Mouse (Mus musculus) intestine, embryonic 14.5 days (tissue): Measurements from ENCODE around the gene Cdk5rap1. TPM values are rescaled to one million over a fixed set of nuclear protein-coding genes. Genes with fewer than 3 reads are reported as not detected.
"Not testable (repeated sequence)": the region's sequence is repeated elsewhere in the genome, so short reads cannot be mapped to it uniquely, and the experiment has no call there.

Experiments
- ATAC-seq: fragments of 200-750 bp; cut with Nextera tagmentation; replicated peaks from 2 replicates; pipeline ENCODE4 v1.8.0; 2017; ENCODE audit warnings: low read depth, moderate number of reproducible peaks, moderate TSS enrichment, moderate library complexity; ENCODE audit not compliant: low FRiP score, low TSS enrichment
- DNase-seq: peaks from one replicate; pipeline ENCODE4 v3.0.0-alpha.2; 2018; ENCODE audit warnings: low spot score
- H3K27ac ChIP-seq: fragments of 300-500 bp; sonication (generic); 2 replicates; pipeline ENCODE4 v1.5.1; 2014; ENCODE audit warnings: low read depth, mild to moderate bottlenecking, control low read depth
- H3K27me3 ChIP-seq: fragments of 300-500 bp; sonication (generic); replicated peaks from 2 replicates; pipeline ENCODE4 v1.6.1; 2014; ENCODE audit warnings: low read length, control low read depth; ENCODE audit not compliant: control insufficient read depth, insufficient read depth
- H3K36me3 ChIP-seq: fragments of 300-500 bp; sonication (generic); 2 replicates; pipeline ENCODE4 v1.6.1; 2014; ENCODE audit warnings: low read length, control low read depth; ENCODE audit not compliant: control insufficient read depth, insufficient read depth
- H3K4me1 ChIP-seq: fragments of 300-500 bp; sonication (generic); replicated peaks from 2 replicates; pipeline ENCODE4 v1.6.1; 2014; ENCODE audit warnings: low read length, control low read depth, mixed read lengths; ENCODE audit not compliant: control insufficient read depth, insufficient read depth
- H3K4me2 ChIP-seq: fragments of 300-500 bp; sonication (generic); 2 replicates; pipeline ENCODE4 v1.6.1; 2014; ENCODE audit warnings: low read length
- H3K4me3 ChIP-seq: fragments of 300-500 bp; sonication (generic); 2 replicates; pipeline ENCODE4 v1.5.1; 2014; ENCODE audit warnings: low read depth, low read length, control low read depth, mixed read lengths
- H3K9ac ChIP-seq: fragments of 300-500 bp; sonication (generic); 2 replicates; pipeline ENCODE4 v1.6.1; 2014; ENCODE audit warnings: mild to moderate bottlenecking, low read length
- H3K9me3 ChIP-seq: fragments of 300-500 bp; sonication (generic); 2 replicates; pipeline ENCODE4 v1.6.1; 2016; ENCODE audit warnings: low read length, control low read depth; ENCODE audit not compliant: control insufficient read depth
- WGBS: fragments of 180-500 bp; shearing (Covaris S2); extraction: QIAGEN DNeasy Blood & Tissue Kit; methylation state at CpG from one replicate; pipeline ENCODE4 v1.1.7; 2014; 5-methylcytosine and 5-hydroxymethylcytosine counted together
- polyA plus RNA-seq: library from polyadenylated mRNA; unstranded; fragments of >200 nt; fragmentation: Nextera tagmentation; extraction: Ambion mirVana; gene quantifications from 2 replicates; pipeline ENCODE4 v1.2.1, GENCODE M21; 2014

Gene Cdk5rap1
- polyA plus RNA-seq, 1 experiment from 2014 or later, result 9.5 TPM

GRCm38 (mm10) chr2:154300496-154300895, 72.3 kb downstream of the Cdk5rap1 start:
- H3K36me3 ChIP-seq, result no peaks in the 10 kb centered on the region
- H3K27me3 ChIP-seq, result no peaks in the 10 kb centered on the region
- H3K4me2 ChIP-seq, result no peak overlapping the region
- no peak overlapping the region for H3K27ac ChIP-seq
- H3K4me1 ChIP-seq, result no peaks in the 10 kb centered on the region
- H3K9me3 ChIP-seq, result no peaks in the 10 kb centered on the region
- H3K9ac ChIP-seq, result no peak overlapping the region
- peak; percentile 75 for ATAC-seq
- DNase-seq, result peak; percentile 77
- H3K4me3 ChIP-seq, result no peak overlapping the region
- 17% methylated on average over 1 of the region's 1 CpGs for WGBS

- H3K9ac ChIP-seq, H3K4me2 ChIP-seq, H3K27me3 ChIP-seq, H3K36me3 ChIP-seq, H3K27ac ChIP-seq, H3K9me3 ChIP-seq, H3K4me1 ChIP-seq, H3K4me3 ChIP-seq, ATAC-seq: not testable (repeated sequence)
- peak; percentile 86 for DNase-seq
- WGBS, result 3% methylated on average over 10 of the region's 10 CpGs
Measured at GRCm38 (mm10) chr2:154294746-154295145, 78.1 kb downstream of the Cdk5rap1 start.

GRCm38 (mm10) chr2:154292833-154293232, 80.0 kb downstream of the Cdk5rap1 start:
- no peaks in the 10 kb centered on the region for H3K27me3 ChIP-seq
- H3K4me2 ChIP-seq, result no peak overlapping the region
- H3K4me3 ChIP-seq, result no peak overlapping the region
- H3K4me1 ChIP-seq, result no peaks in the 10 kb centered on the region
- WGBS, result 81% methylated on average over 1 of the region's 1 CpGs
- ATAC-seq (no peak), DNase-seq (no peak)
- H3K9me3 ChIP-seq, result no peaks in the 10 kb centered on the region
- H3K27ac ChIP-seq, result no peak overlapping the region
- H3K36me3 ChIP-seq, result no peaks in the 10 kb centered on the region
- no peak overlapping the region for H3K9ac ChIP-seq

- H3K4me2 ChIP-seq, H3K36me3 ChIP-seq, H3K9me3 ChIP-seq, DNase-seq, H3K27ac ChIP-seq, H3K9ac ChIP-seq, ATAC-seq, H3K27me3 ChIP-seq, H3K4me1 ChIP-seq, H3K4me3 ChIP-seq: not testable (repeated sequence)
- 84% methylated on average over 3 of the region's 3 CpGs for WGBS
Measured at GRCm38 (mm10) chr2:154291866-154292265, 80.9 kb downstream of the Cdk5rap1 start.

Other genes with a start within 250 kb of the Cdk5rap1 start
- not detected in 2 replicates for gene Bpifa3, start 242.7 kb downstream of the Cdk5rap1 start, polyA plus RNA-seq
- not detected in 2 replicates for gene Bpifa1, start 230.1 kb downstream of the Cdk5rap1 start, polyA plus RNA-seq
- gene Bpifa5, start 210.4 kb downstream of the Cdk5rap1 start, polyA plus RNA-seq, result not detected in 2 replicates
- not detected in 2 replicates for gene Bpifb1, start 182.2 kb downstream of the Cdk5rap1 start, polyA plus RNA-seq
- gene Bpifb5, start 149.3 kb downstream of the Cdk5rap1 start, polyA plus RNA-seq, result 0.35 TPM in 1 of 2 replicates, not detected in the other
- gene Bpifb9a, start 115.2 kb downstream of the Cdk5rap1 start, polyA plus RNA-seq, result not detected in 2 replicates
- gene Bpifb9b, start 65.8 kb downstream of the Cdk5rap1 start, polyA plus RNA-seq, result not detected in 2 replicates
- 2.3 and 2.7 TPM in 2 replicates for gene Snta1, start 35.1 kb upstream of the Cdk5rap1 start, polyA plus RNA-seq
- 33.6 and 42.3 TPM in 2 replicates for gene Cbfa2t2, start 63.5 kb upstream of the Cdk5rap1 start, polyA plus RNA-seq
- 0.55 and 0.73 TPM in 2 replicates for gene 1700003F12Rik, start 174.1 kb upstream of the Cdk5rap1 start, polyA plus RNA-seq
- 0.23 and 0.27 TPM in 2 replicates for gene Actl10, start 178.8 kb upstream of the Cdk5rap1 start, polyA plus RNA-seq
- gene Necab3, start 185.9 kb upstream of the Cdk5rap1 start, polyA plus RNA-seq, result 0.81 and 1.4 TPM in 2 replicates
- 10.7 and 10.8 TPM in 2 replicates for gene E2f1, start 196.9 kb upstream of the Cdk5rap1 start, polyA plus RNA-seq
- 25.9 and 26.4 TPM in 2 replicates for gene Pxmp4, start 230.7 kb upstream of the Cdk5rap1 start, polyA plus RNA-seq
- 0.97 and 1.0 TPM in 2 replicates for gene Zfp341, start 240.3 kb upstream of the Cdk5rap1 start, polyA plus RNA-seq
- gene 4930519P11Rik, start 240.4 kb upstream of the Cdk5rap1 start, polyA plus RNA-seq, result not detected in 2 replicates